Mouse (Mus musculus): Measurements from ENCODE around the gene Pop5. TPM values are rescaled to one million over a fixed set of nuclear protein-coding genes. Genes with fewer than 3 reads are reported as not detected.
A peak's percentile ranks its signal among the peaks of the same experiment; 100 is the strongest.

The Pop5 gene
- polyA plus RNA-seq, 1 experiment = 68.6 TPM

DNA sequence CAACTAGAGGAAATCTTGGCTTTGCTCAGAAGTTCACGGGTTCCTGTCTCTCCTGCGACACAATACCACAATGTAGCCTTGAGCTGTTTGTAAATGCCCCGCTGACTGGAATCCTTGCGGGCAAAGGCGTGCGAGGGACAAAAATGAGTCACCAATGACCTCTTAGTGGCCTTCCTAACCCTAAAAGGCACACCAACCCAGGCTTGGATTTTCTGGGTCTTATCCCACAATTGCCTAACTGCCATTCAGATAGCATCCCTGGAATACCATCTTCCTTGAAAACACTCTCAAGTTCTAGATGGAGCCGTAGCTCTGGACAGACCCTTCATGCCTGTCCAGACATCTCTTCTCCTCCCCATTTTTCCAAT, 42.8 kb upstream of the Pop5 start:
- H3K27ac ChIP-seq (ENCODE audit: insufficient read depth, low read depth, low read length) = no peak overlapping the region
- WGBS = 22% methylated on average over 7 of the region's 7 CpGs
- no peak for TF ChIP-seq POLR2A (IDR thresholded peaks at IDR 0.05; ENCODE audit: low read depth, low read length)
- TF ChIP-seq CTCF (IDR thresholded peaks at IDR 0.05; ENCODE audit: extremely low read depth, insufficient read length, insufficient replicate concordance, low read depth, low read length) = no peak
- H3K27me3 ChIP-seq (ENCODE audit: control insufficient read depth, insufficient read depth, low read length) = peaks cover 34% of the 10 kb centered on the region
- H3K4me3 ChIP-seq (ENCODE audit: low read depth, low read length) = no peak overlapping the region
- H3K4me1 ChIP-seq (ENCODE audit: control insufficient read depth, insufficient read depth, insufficient read length, low read length) = peaks cover 4% of the 10 kb centered on the region
- H3K36me3 ChIP-seq (ENCODE audit: control insufficient read depth, insufficient read depth, low read length) = no peaks in the 10 kb centered on the region

DNA sequence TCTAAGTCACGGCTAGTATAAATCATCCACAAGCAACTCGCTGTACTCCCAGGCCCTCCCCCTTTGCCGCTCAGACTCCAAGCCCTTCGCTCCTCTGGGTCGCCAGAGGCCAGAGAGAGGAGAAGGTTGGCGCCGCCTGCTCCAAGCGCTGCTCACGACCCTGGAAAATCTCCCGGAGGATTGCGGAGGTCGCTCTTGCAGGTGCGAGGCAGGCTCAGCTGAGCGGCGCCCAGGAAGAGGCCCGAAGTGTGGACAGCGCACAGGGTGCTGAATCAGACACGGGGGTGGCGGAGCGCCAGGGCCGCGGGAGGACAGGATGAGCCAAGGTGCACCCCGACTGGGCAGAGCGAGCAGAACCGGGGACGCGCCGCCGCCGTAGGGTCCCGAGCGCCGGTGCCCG, 42.4 kb upstream of the Pop5 start:
- Histone ChIP-seq H3K4me3 (ENCODE audit: low read depth, low read length) (peak overlapping the region; percentile 61), H3K27me3 (ENCODE audit: control insufficient read depth, insufficient read depth, low read length) (peaks cover 34% of the 10 kb centered on the region), H3K4me1 (ENCODE audit: control insufficient read depth, insufficient read depth, insufficient read length, low read length) (peaks cover 4% of the 10 kb centered on the region), H3K36me3 (ENCODE audit: control insufficient read depth, insufficient read depth, low read length) (no peaks in the 10 kb centered on the region), H3K27ac (ENCODE audit: insufficient read depth, low read depth, low read length) (no peak overlapping the region)
- under 1% methylated on average over 34 of the region's 34 CpGs for WGBS
- TF ChIP-seq POLR2A (IDR thresholded peaks at IDR 0.05; ENCODE audit: low read depth, low read length) (no peak), CTCF (IDR thresholded peaks at IDR 0.05; ENCODE audit: extremely low read depth, insufficient read length, insufficient replicate concordance, low read depth, low read length) (no peak)

DNA sequence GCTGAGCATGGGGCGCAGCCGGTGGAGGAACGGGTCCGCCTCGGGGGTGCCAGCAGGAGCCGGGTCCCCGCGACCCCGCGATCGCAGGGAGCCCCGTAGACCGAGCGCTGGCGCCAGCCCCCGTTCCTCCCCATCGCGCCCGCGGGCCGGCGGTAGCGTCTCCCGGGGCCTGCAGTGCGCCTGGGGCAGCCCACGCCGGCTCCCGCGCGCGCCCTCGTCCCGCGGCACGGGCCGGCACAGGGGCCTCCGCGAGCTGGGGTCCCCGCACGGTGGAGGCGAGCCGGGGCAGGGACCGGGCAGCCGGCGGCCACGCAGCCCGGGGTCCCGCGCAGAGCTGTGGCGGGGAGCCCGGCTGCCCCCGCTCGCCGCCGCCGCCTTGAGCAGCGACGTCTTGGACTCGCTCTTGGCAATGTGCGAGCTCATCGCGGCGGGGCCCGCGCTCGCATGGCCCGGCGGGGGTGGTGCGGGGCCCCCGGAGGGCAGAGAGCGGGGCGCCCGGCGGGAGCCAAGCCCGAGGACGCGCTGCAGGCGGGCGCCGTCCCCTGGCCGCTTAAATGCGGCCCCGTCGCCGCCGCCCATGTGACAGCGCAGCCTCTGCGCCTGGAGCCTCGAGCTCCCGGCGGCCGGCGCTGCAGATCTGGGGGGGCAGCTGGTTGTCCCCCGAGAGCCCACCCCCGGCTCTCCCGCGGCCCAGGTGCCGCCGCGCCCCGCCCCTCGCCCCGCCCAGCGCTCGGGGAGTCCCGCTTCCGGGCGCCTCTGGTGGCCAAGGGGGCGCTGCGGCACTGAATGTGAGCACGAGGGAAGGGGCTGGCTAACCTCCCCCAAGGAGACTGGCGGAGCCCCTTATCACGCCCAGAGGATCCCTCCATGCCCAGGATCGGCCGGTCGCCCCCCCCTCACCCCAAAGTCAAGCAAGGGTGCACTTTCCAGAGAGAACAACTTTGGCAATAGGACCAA, 41.7 kb upstream of the Pop5 start, which contains the start of gene Cabp1:
Gene Cabp1 (minus strand): TSS at position 713 of the 957 bp plus-strand sequence.
- H3K27ac ChIP-seq (ENCODE audit: insufficient read depth, low read depth, low read length) = no peak within 1 kb of the TSS
- 1% methylated on average over 109 of the region's 116 CpGs for WGBS
- peak within 1 kb of the TSS; percentile 61 for H3K4me3 ChIP-seq (ENCODE audit: low read depth, low read length)
- no peaks in the 10 kb centered on the region for H3K36me3 ChIP-seq (ENCODE audit: control insufficient read depth, insufficient read depth, low read length)
- peaks cover 4% of the 10 kb centered on the region for H3K4me1 ChIP-seq (ENCODE audit: control insufficient read depth, insufficient read depth, insufficient read length, low read length)
- peaks cover 34% of the 10 kb centered on the region for H3K27me3 ChIP-seq (ENCODE audit: control insufficient read depth, insufficient read depth, low read length)
- TF ChIP-seq POLR2A (IDR thresholded peaks at IDR 0.05; ENCODE audit: low read depth, low read length) (no peak), CTCF (IDR thresholded peaks at IDR 0.05; ENCODE audit: extremely low read depth, insufficient read length, insufficient replicate concordance, low read depth, low read length) (peak; percentile 18; the same call in 1 of the 2 replicates)

DNA sequence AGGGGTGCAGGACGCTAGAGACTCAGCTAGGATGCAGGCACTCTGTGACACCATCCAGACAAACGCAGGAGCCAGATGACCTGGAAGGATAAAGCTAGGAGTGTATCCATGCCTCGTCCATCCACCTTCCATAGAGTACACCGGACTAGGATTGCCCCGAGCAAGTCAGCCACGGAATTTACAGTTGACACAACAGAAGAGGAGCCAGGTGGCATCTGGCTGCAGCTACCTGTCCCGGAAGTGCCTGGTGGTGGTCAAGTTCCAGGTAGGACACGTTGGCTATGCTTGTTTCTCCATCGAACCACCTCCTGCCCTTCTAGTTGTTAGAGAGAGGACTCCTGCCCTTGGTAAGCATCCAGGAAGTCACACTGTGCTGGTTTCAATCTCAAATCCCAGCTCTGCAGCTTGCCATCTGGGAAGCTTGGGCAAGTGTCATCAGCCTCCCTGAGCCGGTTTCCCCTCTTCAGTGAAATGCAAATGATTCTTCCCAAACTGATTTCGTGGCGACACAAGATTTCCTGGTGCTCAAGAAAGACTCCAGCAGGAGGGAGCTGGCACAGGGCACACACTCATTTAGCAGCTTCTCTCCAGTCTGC, 40.9 kb upstream of the Pop5 start:
- TF ChIP-seq POLR2A (IDR thresholded peaks at IDR 0.05; ENCODE audit: low read depth, low read length) = no peak
- TF ChIP-seq CTCF (IDR thresholded peaks at IDR 0.05; ENCODE audit: extremely low read depth, insufficient read length, insufficient replicate concordance, low read depth, low read length) = no peak
- H3K27ac ChIP-seq (ENCODE audit: insufficient read depth, low read depth, low read length) = no peak overlapping the region
- peak overlapping the region; percentile 61 for H3K4me3 ChIP-seq (ENCODE audit: low read depth, low read length)
- peaks cover 34% of the 10 kb centered on the region for H3K27me3 ChIP-seq (ENCODE audit: control insufficient read depth, insufficient read depth, low read length)
- WGBS = 8% methylated on average over 12 of the region's 12 CpGs
- H3K4me1 ChIP-seq (ENCODE audit: control insufficient read depth, insufficient read depth, insufficient read length, low read length) = peaks cover 4% of the 10 kb centered on the region
- no peaks in the 10 kb centered on the region for H3K36me3 ChIP-seq (ENCODE audit: control insufficient read depth, insufficient read depth, low read length)

DNA sequence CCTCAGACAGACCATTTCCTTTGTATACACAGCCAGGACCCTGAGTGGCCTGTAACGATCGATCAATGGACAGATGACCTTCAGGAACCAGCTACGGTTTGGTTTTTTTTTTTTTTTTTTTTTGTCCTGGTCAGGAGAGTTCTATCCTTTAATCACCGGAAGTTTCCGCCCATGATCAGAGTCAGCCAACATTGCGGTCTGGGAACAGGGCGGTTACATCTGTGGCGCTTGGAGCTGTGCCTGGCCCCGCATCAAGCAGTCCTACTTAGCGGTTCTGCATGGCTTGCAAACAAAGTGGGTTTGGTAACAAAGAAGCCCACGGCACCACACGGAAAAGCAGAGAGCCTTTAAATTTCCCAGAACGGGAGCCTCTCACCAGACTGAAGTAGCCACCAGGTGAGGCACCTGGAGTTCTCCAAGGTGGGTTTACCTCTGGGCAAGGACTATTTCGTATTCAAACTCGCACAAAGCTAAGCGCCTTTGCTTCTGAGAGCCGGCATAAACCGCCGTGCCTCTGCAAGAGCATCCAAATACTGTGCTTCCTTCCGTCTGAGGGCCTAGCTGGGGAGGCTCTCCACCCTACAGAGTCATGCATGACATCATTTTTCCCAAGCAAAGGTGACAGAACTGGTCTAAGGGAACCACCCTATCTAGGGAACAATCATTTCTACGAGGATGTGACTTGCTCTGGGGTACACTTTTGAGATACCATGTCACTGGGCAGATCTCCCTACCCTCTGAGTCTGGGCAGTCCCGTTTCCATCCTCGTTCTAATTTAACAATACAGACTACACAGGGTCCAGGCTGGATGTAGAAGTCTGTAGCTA, 31.7 kb upstream of the Pop5 start:
- Histone ChIP-seq H3K27me3 (ENCODE audit: control insufficient read depth, insufficient read depth, low read length) (peaks cover 30% of the 10 kb centered on the region), H3K4me1 (ENCODE audit: control insufficient read depth, insufficient read depth, insufficient read length, low read length) (no peaks in the 10 kb centered on the region; the same call in 1 of the 2 replicates), H3K4me3 (ENCODE audit: low read depth, low read length) (peak overlapping the region; percentile 10; the same call in 1 of the 2 replicates), H3K27ac (ENCODE audit: insufficient read depth, low read depth, low read length) (no peak overlapping the region), H3K36me3 (ENCODE audit: control insufficient read depth, insufficient read depth, low read length) (no peaks in the 10 kb centered on the region)
- TF ChIP-seq POLR2A (IDR thresholded peaks at IDR 0.05; ENCODE audit: low read depth, low read length) (no peak), CTCF (IDR thresholded peaks at IDR 0.05; ENCODE audit: extremely low read depth, insufficient read length, insufficient replicate concordance, low read depth, low read length) (no peak)
- 12% methylated on average over 23 of the region's 23 CpGs for WGBS

DNA sequence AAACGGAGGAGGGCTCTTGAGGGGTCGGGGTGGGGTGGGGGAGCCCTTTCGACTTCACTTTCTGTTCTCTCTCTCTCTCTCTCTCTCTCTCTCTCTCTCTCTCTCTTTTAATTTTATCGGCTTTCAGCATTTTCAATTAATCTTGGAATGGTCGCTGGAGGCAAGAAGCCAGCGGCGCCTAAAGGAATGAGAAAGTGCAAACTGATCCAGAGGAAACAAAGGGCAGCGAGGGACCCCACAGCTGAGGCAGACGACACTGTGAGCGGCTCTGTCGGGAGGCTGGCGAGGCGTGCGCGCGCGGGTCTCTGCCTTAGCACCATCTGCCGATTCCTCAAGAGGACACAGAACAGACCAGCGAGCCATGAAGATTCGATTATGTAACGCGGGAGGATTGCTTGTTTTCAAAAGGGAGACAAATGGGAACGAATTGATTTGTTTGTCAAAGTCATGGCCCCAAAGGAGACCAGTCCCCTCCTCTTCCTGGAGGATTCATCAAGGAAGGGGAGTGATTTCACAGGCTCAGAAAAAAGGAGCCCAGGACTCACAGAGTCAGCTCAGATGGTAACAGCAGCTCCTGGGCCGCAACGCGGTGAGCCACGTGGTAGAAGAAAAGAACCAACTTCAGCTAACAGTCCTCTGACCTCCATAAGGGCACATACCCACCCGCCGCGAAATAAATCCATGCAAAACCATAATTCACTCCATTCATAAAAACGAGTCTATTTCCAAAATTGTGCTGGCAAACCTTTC, 30.9 kb upstream of the Pop5 start:
- no peaks in the 10 kb centered on the region; the same call in 1 of the 2 replicates for H3K4me1 ChIP-seq (ENCODE audit: control insufficient read depth, insufficient read depth, insufficient read length, low read length)
- peaks cover 30% of the 10 kb centered on the region for H3K27me3 ChIP-seq (ENCODE audit: control insufficient read depth, insufficient read depth, low read length)
- no peak overlapping the region for H3K27ac ChIP-seq (ENCODE audit: insufficient read depth, low read depth, low read length)
- H3K4me3 ChIP-seq (ENCODE audit: low read depth, low read length) = peak overlapping the region; percentile 41
- WGBS = 8% methylated on average over 31 of the region's 31 CpGs
- TF ChIP-seq POLR2A (IDR thresholded peaks at IDR 0.05; ENCODE audit: low read depth, low read length) = no peak
- TF ChIP-seq CTCF (IDR thresholded peaks at IDR 0.05; ENCODE audit: extremely low read depth, insufficient read length, insufficient replicate concordance, low read depth, low read length) = no peak
- H3K36me3 ChIP-seq (ENCODE audit: control insufficient read depth, insufficient read depth, low read length) = no peaks in the 10 kb centered on the region
